Mouse (Mus musculus) liver, adult 2 months (tissue): ENCODE results near the gene Fkrp.

ENCODE experiments used
- CTCF ChIP-seq: fragments of 200-500 bp; IDR thresholded peaks from 2 replicates; pipeline ENCODE4 v1.5.1; 2011; ENCODE audit warnings: low read depth, low read length, control low read depth
- POLR2A ChIP-seq: fragments of 200-500 bp; IDR thresholded peaks from 2 replicates; pipeline ENCODE4 v1.6.1; 2011; ENCODE audit warnings: low read length, control low read depth; ENCODE audit not compliant: insufficient read depth; ENCODE audit errors: extremely low read depth

- TF ChIP-seq POLR2A = no peak
- no peak for TF ChIP-seq CTCF
Measured at GRCm38 (mm10) chr7:16810399-16810919, 6.1 kb downstream of the Fkrp start.
